Mouse (Mus musculus) neural tube, embryonic 10.5 days (tissue): Measurements from ENCODE around the gene 1700069L16Rik.

Source experiments
- DNase-seq: peaks from one replicate; pipeline ENCODE4 v3.0.0-alpha.2; 2017; ENCODE audit warnings: low spot score; ENCODE audit errors: extremely low spot score

1700069L16Rik gene

DNA sequence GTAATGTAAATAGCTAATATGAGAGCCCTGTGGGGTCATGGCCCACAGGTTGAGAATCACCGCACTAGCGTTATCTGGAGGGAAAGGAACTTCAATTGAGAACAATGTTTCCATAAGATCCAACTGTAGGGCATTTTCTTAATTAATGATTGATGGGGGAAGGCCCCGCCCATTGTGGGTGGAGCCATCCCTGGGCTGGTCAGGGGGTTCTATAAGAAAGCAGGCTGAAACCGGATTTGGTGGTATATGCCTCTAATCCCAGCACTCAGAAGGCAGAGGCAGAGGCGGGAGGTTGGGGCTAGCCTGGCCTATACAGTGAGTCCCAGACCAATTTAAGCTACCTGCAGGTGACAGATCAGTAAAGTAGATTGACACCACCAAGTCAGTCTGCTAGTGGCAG is 9.8 kb upstream of the 1700069L16Rik start:
- no peak for DNase-seq

DNA sequence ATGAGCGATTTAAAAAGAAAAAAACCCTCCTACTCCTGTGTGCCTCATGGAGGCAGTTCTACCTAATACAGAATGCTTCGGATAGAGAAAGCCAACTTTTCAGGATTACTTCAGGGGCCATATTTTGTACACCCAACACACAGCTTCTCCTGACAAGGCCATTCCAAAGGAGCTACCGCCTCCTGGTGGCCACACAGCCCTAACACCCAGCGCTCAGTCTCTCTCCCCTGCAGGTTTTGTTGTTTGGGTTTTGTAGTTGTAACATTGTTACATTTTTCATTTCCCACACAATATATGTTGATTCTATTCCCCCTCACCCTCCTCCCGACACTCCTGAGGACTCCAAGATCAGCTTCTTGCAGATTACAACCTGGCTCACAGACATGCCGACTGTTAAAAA is 7.6 kb upstream of the 1700069L16Rik start:
- peak; percentile 59 for DNase-seq

DNA sequence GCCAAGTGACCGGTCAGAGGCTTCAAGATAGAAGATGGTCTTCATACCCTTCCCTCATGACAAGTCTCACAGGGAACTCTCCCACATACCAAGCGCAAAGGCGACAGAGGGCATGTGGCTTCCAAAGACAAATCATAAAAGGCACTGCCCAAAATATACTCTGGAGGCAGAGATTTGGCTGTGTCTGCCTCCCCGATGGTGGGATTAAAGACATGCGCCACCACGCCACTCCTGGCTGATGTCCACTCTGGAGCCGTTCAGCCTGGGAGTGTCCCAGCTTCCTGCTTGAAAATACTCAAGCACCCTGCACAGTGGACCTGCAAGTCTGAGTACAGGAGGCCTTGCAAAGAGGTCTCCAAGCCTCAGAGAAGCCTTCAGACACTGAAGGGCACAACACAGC is 6.6 kb upstream of the 1700069L16Rik start:
- no peak for DNase-seq

DNA sequence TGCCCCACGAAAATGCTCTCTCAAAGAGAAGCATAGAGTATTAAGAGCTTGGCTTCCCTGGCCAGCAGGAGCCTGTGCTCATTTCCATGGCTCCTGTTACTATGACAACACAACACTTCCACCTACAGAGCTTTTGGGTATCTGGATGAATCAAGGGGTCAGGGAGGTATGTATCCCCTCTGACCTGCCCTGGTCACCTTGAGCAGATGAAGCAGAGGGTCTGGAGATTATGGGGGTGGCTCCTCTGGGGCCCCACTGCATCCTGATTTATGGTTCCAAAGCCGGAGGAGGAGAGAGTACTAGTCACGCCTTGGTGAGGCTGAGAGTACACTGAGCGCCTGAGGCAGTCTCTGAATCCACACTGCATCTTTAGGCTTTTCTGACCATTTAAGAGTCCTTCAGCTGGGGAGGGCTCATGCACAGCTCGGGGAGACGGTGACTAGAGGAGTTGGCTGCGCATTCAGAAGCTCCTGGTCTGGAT is 6.1 kb upstream of the 1700069L16Rik start:
- DNase-seq = no peak

DNA sequence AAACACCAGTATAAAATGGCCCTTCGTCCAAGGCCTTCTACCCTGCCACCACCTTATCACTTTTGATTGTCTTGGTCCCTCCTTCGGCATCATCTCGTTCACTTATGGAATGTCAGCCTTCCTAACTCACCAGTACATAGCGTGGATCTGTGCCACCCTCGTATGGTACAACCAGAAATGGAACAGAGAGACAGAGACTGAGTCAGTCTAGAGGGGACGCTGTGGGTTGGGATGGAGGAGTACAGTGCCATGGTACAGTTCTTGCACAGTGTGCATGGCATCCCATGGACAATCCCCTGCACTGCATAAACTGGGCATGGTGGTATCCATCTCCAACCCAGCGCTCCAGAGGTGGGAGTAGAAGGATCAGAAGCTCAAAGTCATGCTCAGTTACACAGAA is 4.1 kb upstream of the 1700069L16Rik start:
- no peak for DNase-seq

DNA sequence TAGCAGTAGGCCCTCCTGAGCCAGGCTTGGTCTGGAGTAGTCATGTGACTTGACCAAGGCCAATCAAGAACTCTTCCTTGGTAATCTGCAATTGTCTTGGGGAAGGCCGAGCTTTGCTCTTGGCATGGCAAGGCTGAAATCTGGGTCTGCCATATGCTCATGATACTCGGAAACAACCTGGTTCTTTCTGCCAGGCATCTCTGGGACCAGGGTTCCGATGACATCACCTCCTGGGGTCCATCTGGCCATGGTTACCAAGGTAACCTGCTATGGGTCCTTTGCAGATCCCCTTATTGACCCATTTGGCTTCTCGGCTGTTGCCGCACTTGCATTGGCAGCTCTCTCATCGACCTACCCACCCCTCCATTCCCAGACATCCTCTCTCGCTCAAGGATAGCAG is 3.4 kb upstream of the 1700069L16Rik start:
- no peak for DNase-seq

DNA sequence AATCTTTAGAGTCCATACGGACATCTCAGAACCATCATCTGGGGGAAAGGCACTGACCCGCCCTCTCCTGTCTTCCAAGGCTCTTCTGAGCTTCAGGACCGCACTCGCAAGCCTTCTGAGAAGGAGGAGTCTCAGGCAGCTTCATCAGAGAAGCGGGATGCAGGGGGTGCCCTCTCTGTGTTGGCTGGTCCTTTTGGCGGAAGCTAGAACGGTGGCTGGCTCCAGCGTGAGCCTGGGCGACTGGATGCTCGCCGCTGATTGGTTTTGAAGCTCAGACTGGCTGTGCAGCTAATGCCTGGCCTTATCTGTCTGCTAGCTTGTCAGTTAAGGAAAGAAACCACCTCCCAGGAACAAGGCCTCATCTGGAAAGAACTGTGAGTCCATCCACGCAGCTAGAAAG is 2.7 kb upstream of the 1700069L16Rik start:
- no peak for DNase-seq

DNA sequence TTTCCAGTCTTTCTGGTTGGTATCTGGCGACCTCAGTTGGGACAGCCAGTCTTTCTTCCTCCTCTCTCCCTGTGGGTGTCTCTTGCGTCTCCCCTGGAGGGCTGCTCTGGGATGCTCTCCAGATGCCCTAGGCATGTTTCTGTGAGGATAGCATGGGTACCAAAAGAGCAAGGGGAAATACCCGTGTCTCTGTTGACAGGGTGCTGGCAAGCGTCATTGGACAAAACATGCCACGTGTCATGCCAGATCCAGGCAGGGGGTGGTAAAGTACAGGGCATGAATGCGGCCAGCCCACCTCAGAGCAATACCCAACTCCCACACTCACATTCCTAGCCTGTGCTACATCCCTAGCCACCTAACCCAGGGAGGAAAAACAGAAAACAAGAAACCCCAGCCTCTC is 2.0 kb upstream of the 1700069L16Rik start:
- DNase-seq = no peak

DNA sequence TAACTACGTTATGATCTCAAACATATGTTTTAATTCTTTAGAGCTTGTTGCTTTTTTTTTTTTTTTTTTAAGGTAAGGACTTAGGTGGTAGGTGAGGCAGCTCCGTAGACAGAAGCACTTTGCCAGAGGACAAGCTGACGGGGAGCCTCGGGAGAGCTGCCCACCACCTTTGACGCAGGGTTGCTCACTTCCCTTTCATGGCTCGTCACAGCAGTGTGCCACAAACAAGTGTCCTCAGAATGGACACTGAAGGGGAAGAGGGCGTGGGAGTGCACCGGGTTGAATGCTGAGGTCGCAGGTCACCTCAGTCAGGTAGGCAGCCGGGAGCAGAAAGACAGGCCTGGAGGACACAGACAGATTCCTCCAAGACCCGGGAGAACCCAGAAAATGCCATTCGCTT is 845 bp upstream of the 1700069L16Rik start:
- no peak for DNase-seq

DNA sequence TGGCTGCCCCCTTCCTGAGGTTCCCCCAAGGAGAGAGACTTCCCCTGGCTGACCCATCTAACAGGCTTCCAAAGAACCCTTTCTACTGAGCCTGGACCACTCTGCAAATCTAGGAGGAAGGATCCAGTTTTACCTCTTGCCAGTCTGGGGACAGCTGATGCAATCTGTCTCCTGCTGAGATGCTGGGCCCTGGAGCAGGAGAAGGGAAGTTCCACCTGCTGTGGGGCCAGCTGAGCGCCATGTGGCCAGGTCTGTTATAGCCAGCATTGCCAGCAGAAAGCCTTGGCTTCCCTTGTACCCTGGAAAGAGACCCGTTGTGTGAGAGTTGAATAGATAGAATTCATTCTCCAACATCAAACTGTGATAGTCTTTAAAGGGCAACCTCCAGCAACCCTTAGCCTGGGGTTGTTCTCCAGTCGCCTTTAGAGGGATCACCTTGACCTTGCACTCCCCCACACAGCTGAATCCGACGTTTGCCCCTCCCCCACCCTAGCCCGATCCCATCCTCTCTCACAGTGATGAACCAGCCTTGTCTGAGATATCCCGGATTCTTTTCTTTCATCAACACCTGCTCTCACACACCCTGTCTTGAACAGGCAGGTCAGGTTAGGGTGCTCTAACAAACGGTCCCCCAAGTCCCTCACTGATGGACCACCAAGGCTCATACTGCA is 870 bp downstream of the 1700069L16Rik start:
- no peak for DNase-seq

DNA sequence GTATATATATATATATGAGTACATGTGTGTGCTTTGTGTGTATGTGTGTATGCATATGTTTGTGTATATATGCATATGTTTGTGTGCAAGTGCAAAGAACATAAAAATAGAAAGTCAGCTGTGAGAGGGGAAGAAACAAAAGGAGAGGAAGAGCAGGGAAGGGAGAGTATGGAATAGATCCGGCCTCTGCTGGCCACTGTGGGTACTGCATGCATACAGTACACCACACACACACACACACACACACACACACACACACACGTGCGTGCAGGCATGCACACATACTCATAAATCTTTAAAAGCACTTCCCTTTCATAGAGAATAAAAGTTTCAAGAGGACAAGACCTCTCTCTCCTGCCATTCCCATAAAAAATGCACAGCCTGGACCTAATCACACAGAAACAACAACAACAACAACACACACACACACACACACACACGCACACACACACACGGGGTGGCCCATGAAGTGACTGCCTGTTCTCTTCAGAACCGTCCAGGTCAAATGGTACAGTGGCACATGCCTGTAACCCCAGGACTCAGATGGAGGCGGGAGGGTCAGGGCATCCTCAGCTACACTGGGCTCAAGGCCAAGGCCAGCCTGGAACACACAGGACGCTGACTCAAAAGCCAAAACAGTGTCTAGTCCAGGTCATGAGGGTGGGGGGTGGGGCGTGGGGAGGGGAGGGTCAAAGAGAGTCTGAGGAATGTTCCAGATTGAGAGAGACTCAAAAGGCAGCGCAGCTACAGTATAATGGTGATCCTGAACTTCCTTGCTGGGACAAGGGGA is 2.2 kb downstream of the 1700069L16Rik start:
- no peak for DNase-seq

DNA sequence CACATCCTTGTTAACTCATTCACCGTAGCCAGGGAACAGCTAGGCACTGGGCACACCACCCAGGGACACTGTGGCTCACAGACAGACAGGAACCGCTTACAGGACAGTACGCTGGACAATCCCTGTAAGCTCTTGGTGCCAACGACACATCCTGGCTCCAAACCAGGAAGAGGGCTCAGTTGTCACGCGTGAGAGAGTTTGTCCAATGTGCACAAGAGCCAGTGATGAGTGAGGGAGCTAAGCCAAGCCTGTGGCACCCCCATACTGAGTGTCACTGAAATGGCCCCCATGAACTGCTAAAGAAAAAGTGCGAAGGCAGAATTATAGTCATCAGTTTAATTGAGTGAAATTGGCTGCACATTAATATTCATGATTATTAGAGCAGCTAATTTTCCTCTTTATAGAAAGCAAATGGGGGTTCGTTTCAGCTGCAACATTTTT is 5.3 kb downstream of the 1700069L16Rik start:
- no peak for DNase-seq

DNA sequence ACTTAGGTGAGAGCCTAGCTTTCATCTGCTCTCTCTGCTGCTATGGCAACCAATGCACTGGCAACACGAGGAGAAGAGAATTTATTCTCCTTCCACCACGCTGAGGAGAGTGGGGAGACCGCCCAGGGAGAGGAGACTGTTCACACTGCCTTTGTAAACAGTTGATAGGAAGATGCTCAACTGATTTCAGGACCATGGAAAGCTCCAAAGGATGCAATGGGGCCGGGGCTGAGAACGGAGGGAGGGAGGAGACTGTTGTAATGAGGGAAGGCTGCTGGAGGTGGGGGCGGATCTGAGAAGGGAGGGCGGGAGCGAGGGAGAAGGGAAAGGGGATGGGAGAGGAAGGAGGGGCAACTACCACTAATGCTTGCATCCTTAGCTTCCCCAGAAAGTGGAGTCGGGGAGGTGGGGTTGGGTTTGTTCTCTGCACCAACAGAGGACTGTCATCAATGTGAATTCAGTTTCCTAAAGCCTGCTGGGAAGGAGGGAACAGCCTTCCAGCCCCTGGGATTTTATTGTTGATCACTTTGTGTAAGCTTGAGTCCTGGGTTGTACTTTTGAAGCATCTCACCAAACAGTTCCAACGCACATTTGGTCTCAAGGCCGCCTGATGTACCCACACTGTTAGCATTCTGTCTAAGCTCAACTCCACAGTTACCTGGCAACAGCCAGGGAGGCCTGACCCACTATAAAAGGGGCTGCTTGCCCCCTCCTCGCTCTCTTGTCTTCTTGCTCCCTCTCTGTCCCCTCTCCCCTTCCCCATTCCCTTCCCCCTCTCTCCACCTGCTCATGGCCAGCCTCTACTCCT is 7.8 kb downstream of the 1700069L16Rik start:
- peak; percentile 65 for DNase-seq

DNA sequence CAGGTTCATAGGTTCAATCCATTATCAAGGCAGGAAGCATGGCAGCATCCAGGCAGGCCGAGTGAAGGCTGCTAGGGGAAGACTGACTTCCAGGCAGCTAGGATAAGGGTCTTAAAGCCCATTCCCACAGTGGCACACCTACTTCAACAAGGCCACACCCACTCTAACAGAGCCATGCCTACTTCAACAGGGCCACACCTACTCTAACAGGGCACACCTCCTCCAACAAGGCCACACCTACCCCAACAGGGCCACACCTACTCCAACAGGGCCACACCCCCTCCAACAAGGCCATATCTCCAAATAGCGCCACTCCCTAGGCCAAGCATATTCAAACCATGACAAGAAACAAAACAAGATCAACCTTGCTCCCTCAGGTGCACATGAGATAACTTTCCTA is 11.7 kb downstream of the 1700069L16Rik start:
- DNase-seq = no peak

DNA sequence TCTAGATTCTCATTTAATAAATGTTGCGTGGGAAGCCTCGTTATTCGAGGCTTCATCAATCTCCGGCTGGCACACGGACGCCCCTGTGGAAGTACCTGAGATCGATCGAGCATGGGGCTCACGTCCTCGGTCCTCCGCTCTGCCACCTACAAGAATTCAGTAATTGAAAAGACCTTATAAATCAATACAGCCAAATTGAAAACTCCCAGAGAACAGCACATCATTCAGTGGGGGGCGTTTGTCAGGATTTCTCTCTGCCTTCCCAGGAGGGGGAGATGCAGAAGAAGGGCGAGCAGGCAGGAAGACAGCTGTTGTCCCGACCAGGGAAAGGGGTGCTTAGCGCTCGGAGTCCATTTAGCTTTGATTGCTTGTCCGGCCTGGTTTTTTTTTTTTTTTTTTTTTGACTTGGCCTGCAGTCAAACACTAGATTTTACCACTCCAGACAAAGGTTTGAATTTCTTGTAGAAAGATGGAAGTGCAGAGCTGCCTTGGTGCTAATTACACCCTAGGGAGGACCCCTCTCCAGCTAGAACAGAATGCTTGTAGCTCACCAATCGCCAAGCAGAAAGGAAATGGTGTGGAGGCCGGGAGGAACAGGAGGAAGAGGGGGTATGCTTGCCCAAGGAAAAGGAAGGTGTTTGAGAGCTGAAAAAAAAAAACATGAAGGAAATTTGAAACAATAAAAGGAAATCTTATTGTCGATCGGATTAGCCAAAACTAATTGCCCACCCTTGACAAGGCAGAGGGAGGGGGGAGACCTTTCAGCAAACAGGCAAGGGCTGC is 20.6 kb downstream of the 1700069L16Rik start:
- no peak for DNase-seq

DNA sequence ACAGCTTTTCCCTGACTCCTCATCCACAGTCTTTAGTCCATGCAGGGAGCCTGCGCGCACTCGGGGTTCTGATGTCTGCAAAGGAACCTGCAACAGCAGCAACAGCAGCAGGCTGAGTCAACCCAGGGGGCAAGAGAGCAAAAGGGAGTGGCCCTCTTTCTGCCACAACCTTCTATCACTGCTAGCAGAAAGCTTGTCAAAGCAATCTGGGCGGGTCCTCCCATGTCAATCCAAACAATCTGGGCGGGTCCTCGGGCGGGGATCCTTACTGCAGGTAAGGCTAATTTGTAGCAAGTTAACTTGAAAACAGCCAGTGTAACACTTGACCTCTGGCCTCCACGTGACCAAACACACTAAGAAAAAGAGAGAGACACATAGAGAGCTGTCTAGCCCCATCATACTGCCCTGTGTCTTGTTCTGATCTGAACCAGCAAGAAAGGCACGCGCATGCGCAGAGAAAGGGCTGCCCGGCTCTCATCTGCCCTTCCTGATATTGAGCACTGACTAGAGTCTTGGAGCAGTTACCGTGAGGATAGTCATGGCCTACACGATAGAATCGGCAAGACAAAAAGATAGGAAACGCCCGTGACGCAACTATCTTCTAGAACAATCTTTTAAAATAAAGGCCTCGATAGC is 24.1 kb downstream of the 1700069L16Rik start:
- DNase-seq = no peak

DNA sequence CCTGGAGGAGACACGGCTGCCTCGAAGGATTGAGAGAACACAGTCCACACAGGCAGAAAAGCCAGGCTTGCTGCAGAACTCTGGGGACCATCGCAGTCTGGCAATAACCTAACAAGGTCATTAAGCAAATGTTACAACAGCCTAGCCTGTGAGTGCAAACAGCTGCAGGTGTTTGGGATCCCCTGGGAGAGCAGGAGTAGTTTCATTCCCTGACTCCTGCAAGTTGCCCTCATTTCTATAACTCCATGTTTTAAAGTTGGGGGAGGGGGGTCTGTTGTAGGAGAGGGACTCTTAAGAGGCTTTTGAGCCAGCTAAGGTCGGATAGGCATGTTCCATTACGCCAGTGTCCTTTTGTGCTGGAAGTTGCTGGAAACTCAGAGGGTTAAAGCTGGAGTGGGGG is 30.2 kb downstream of the 1700069L16Rik start:
- DNase-seq = no peak

DNA sequence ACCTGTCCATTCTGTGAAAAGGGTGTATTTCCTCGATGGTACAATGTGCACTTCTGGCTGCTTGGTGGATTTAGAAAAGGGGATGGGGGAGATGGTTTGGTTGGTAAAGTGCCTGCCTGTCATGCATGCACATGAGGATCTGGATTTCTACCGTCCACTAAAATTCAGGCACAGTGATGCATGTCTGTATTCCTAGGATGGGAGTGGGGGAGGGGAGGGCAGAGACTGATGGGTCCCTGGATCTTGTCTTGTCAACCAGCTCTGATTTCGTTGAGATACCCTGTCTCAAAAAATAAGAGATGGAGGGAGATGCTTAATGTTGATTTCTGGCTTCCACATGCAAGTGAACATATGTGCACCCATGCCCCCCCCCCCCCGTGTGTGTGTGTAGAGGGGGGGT is 30.6 kb downstream of the 1700069L16Rik start:
- no peak for DNase-seq

DNA sequence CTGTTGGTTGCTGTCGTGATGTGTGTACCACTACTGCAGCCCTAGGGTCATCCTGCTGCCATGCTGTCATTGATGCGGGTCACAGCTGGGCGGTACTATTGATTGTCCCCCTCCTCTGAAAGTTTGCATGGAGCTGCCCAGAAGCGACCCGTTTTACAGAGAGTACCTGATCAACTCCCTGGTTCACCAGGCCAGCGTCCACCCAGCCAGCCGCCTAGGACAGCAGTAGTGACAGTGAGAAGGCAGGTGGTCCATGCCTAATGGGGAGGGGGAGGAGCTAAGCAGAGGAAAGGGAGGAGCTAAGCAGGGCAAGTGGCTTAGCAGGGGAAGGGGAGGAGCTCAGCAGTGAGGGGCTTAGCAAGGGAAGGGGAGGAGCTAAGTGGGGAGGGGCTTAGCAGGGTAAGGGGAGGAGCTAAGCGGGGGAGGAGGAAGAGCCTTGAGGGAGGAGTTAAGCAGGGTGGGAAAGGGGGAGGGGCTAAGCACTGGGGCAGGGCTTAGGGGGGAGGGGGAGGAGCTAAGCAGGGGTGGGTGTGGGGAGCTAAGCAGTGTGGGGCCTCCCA is 31.3 kb downstream of the 1700069L16Rik start:
- DNase-seq = no peak

DNA sequence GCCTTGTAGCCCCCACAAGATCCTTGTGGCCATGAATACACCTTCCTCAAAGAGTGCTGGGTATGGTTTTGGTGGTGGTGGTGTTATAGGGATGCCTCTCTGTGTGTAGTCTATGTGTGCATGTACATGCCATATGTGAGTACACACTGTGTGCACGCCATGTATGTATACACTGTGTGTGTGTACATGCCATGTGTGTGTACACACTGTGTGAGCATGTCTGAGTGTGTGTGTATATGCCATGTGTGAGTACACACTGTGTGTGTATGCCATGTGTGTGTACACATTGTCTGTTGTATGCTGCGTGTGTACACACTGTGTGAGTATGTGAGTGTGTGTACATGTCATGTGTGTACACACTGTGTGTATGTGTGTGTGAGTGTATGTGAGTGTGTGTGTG is 33.7 kb downstream of the 1700069L16Rik start:
- no peak for DNase-seq
